Mouse (Mus musculus): ENCODE measurements around the gene Ubqln4. TPM values are rescaled to one million over a fixed set of nuclear protein-coding genes. Genes with fewer than 3 reads are reported as not detected.

Ubqln4 gene
- polyA plus RNA-seq (2015; fragmentation: Nextera tagmentation; extraction: Ambion mirVana): 43.5 and 46.0 TPM in 2 replicates

- Histone ChIP-seq H3K4me1 (replicated peaks; ENCODE audit: control insufficient read depth, insufficient read depth, low read length) (peaks cover 28% of the 10 kb centered on the region), H3K9ac (replicated peaks; ENCODE audit: low read depth, low read length) (peak within 1 kb of the TSS; percentile 94), H3K27ac (ENCODE audit: low read length) (peak within 1 kb of the TSS; percentile 95), H3K4me3 (replicated peaks; ENCODE audit: low read length) (peak within 1 kb of the TSS; percentile 99), H3K36me3 (ENCODE audit: control insufficient read depth, insufficient read depth) (peaks cover 6% of the 10 kb centered on the region; the same call in 1 of the 2 replicates), H3K27me3 (replicated peaks; ENCODE audit: control insufficient read depth, insufficient read depth, low read length) (no peaks in the 10 kb centered on the region), H3K9me3 (ENCODE audit: control insufficient read depth, low read length) (no peaks in the 10 kb centered on the region), H3K4me2 (ENCODE audit: low read length) (peak within 1 kb of the TSS; percentile 95)
- WGBS: 0% methylated on average over 27 of the region's 37 CpGs
- peak; percentile 81 for ATAC-seq
Observed at GRCm38 (mm10) chr3:88553525-88553879, at the start of gene Ubqln4. TSS of gene Ubqln4 (plus strand) at chr3:88553758.

GRCm38 (mm10) chr3:88503881-88504746 lies 49.4 kb upstream of the Ubqln4 start:
- WGBS: 42% methylated on average over 8 of the region's 8 CpGs
- no peak overlapping the region for H3K27ac ChIP-seq (ENCODE audit: low read length)
- no peak for ATAC-seq
- H3K4me2 ChIP-seq (ENCODE audit: low read length): no peak overlapping the region
- H3K36me3 ChIP-seq (ENCODE audit: control insufficient read depth, insufficient read depth): no peaks in the 10 kb centered on the region
- H3K4me3 ChIP-seq (replicated peaks; ENCODE audit: low read length): no peak overlapping the region
- H3K9ac ChIP-seq (replicated peaks; ENCODE audit: low read depth, low read length): no peak overlapping the region
- no peaks in the 10 kb centered on the region for H3K27me3 ChIP-seq (replicated peaks; ENCODE audit: control insufficient read depth, insufficient read depth, low read length)
- no peaks in the 10 kb centered on the region for H3K9me3 ChIP-seq (ENCODE audit: control insufficient read depth, low read length)
- H3K4me1 ChIP-seq (replicated peaks; ENCODE audit: control insufficient read depth, insufficient read depth, low read length): peaks cover 17% of the 10 kb centered on the region

- Histone ChIP-seq H3K27ac (ENCODE audit: low read length) (no peak overlapping the region), H3K9me3 (ENCODE audit: control insufficient read depth, low read length) (no peaks in the 10 kb centered on the region), H3K4me3 (replicated peaks; ENCODE audit: low read length) (no peak overlapping the region), H3K4me1 (replicated peaks; ENCODE audit: control insufficient read depth, insufficient read depth, low read length) (peaks cover 26% of the 10 kb centered on the region), H3K27me3 (replicated peaks; ENCODE audit: control insufficient read depth, insufficient read depth, low read length) (no peaks in the 10 kb centered on the region), H3K36me3 (ENCODE audit: control insufficient read depth, insufficient read depth) (no peaks in the 10 kb centered on the region), H3K9ac (replicated peaks; ENCODE audit: low read depth, low read length) (no peak overlapping the region), H3K4me2 (ENCODE audit: low read length) (no peak overlapping the region)
- 66% methylated on average over 6 of the region's 6 CpGs for WGBS
- no peak for ATAC-seq
Observed at GRCm38 (mm10) chr3:88505081-88505480, 48.5 kb upstream of the Ubqln4 start.

GRCm38 (mm10) chr3:88505765-88506164 lies 47.8 kb upstream of the Ubqln4 start:
- Histone ChIP-seq H3K9me3 (ENCODE audit: control insufficient read depth, low read length) (no peaks in the 10 kb centered on the region), H3K9ac (replicated peaks; ENCODE audit: low read depth, low read length) (no peak overlapping the region), H3K4me1 (replicated peaks; ENCODE audit: control insufficient read depth, insufficient read depth, low read length) (peaks cover 32% of the 10 kb centered on the region), H3K27me3 (replicated peaks; ENCODE audit: control insufficient read depth, insufficient read depth, low read length) (no peaks in the 10 kb centered on the region), H3K36me3 (ENCODE audit: control insufficient read depth, insufficient read depth) (no peaks in the 10 kb centered on the region), H3K4me2 (ENCODE audit: low read length) (no peak overlapping the region), H3K27ac (ENCODE audit: low read length) (no peak overlapping the region), H3K4me3 (replicated peaks; ENCODE audit: low read length) (no peak overlapping the region)
- 50% methylated on average over 7 of the region's 7 CpGs for WGBS
- no peak for ATAC-seq

GRCm38 (mm10) chr3:88509250-88509649 lies 44.3 kb upstream of the Ubqln4 start:
- Histone ChIP-seq H3K27ac (ENCODE audit: low read length) (peak overlapping the region; percentile 85; the same call in 1 of the 2 replicates), H3K4me3 (replicated peaks; ENCODE audit: low read length) (peak overlapping the region; percentile 45), H3K4me2 (ENCODE audit: low read length) (peak overlapping the region; percentile 67), H3K9ac (replicated peaks; ENCODE audit: low read depth, low read length) (peak overlapping the region; percentile 59), H3K27me3 (replicated peaks; ENCODE audit: control insufficient read depth, insufficient read depth, low read length) (no peaks in the 10 kb centered on the region), H3K36me3 (ENCODE audit: control insufficient read depth, insufficient read depth) (no peaks in the 10 kb centered on the region), H3K4me1 (replicated peaks; ENCODE audit: control insufficient read depth, insufficient read depth, low read length) (peaks cover 24% of the 10 kb centered on the region), H3K9me3 (ENCODE audit: control insufficient read depth, low read length) (no peaks in the 10 kb centered on the region)
- no peak for ATAC-seq
- WGBS: 73% methylated on average over 3 of the region's 3 CpGs

- H3K4me2 ChIP-seq (ENCODE audit: low read length): peak within 1 kb of the TSS; percentile 67
- no peaks in the 10 kb centered on the region for H3K9me3 ChIP-seq (ENCODE audit: control insufficient read depth, low read length)
- H3K4me1 ChIP-seq (replicated peaks; ENCODE audit: control insufficient read depth, insufficient read depth, low read length): peaks cover 24% of the 10 kb centered on the region
- H3K27ac ChIP-seq (ENCODE audit: low read length): peak within 1 kb of the TSS; percentile 85
- no peaks in the 10 kb centered on the region for H3K36me3 ChIP-seq (ENCODE audit: control insufficient read depth, insufficient read depth)
- ATAC-seq: peak; percentile 98
- peak within 1 kb of the TSS; percentile 45 for H3K4me3 ChIP-seq (replicated peaks; ENCODE audit: low read length)
- no peaks in the 10 kb centered on the region for H3K27me3 ChIP-seq (replicated peaks; ENCODE audit: control insufficient read depth, insufficient read depth, low read length)
- H3K9ac ChIP-seq (replicated peaks; ENCODE audit: low read depth, low read length): peak within 1 kb of the TSS; percentile 59
- WGBS: under 1% methylated on average over 30 of the region's 31 CpGs
Observed at GRCm38 (mm10) chr3:88509692-88510420, 43.7 kb upstream of the Ubqln4 start, which contains the start of gene Lmna. TSS of gene Lmna (minus strand) at chr3:88509956.

- no peaks in the 10 kb centered on the region for H3K36me3 ChIP-seq (ENCODE audit: control insufficient read depth, insufficient read depth)
- ATAC-seq: 0 out of 2 replicates have a peak, but pooled peaks have one; percentile 0
- peak overlapping the region; percentile 67 for H3K4me2 ChIP-seq (ENCODE audit: low read length)
- H3K27ac ChIP-seq (ENCODE audit: low read length): peak overlapping the region; percentile 85
- no peaks in the 10 kb centered on the region for H3K9me3 ChIP-seq (ENCODE audit: control insufficient read depth, low read length)
- H3K9ac ChIP-seq (replicated peaks; ENCODE audit: low read depth, low read length): peak overlapping the region; percentile 59
- peaks cover 24% of the 10 kb centered on the region for H3K4me1 ChIP-seq (replicated peaks; ENCODE audit: control insufficient read depth, insufficient read depth, low read length)
- 49% methylated on average over 13 of the region's 13 CpGs for WGBS
- H3K27me3 ChIP-seq (replicated peaks; ENCODE audit: control insufficient read depth, insufficient read depth, low read length): no peaks in the 10 kb centered on the region
- H3K4me3 ChIP-seq (replicated peaks; ENCODE audit: low read length): peak overlapping the region; percentile 45
Observed at GRCm38 (mm10) chr3:88510421-88511289, 42.9 kb upstream of the Ubqln4 start.

GRCm38 (mm10) chr3:88511559-88511958 lies 42.0 kb upstream of the Ubqln4 start:
- H3K4me3 ChIP-seq (replicated peaks; ENCODE audit: low read length): no peak overlapping the region
- no peaks in the 10 kb centered on the region for H3K36me3 ChIP-seq (ENCODE audit: control insufficient read depth, insufficient read depth)
- H3K9ac ChIP-seq (replicated peaks; ENCODE audit: low read depth, low read length): no peak overlapping the region
- WGBS: 60% methylated on average over 4 of the region's 4 CpGs
- ATAC-seq: no peak
- no peak overlapping the region for H3K27ac ChIP-seq (ENCODE audit: low read length)
- no peak overlapping the region for H3K4me2 ChIP-seq (ENCODE audit: low read length)
- no peaks in the 10 kb centered on the region for H3K27me3 ChIP-seq (replicated peaks; ENCODE audit: control insufficient read depth, insufficient read depth, low read length)
- peaks cover 24% of the 10 kb centered on the region for H3K4me1 ChIP-seq (replicated peaks; ENCODE audit: control insufficient read depth, insufficient read depth, low read length)
- no peaks in the 10 kb centered on the region for H3K9me3 ChIP-seq (ENCODE audit: control insufficient read depth, low read length)

Measured in forebrain, embryonic 16.5 days (tissue).